Mouse (Mus musculus) ovary, adult 18-20 months (tissue): ENCODE measurements around the gene Irx3.

ENCODE experiments used
- DNase-seq: peaks from one replicate; pipeline ENCODE4 v3.0.0; 2022; ENCODE audit warnings: low spot score, mixed read lengths

Gene Irx3

DNA sequence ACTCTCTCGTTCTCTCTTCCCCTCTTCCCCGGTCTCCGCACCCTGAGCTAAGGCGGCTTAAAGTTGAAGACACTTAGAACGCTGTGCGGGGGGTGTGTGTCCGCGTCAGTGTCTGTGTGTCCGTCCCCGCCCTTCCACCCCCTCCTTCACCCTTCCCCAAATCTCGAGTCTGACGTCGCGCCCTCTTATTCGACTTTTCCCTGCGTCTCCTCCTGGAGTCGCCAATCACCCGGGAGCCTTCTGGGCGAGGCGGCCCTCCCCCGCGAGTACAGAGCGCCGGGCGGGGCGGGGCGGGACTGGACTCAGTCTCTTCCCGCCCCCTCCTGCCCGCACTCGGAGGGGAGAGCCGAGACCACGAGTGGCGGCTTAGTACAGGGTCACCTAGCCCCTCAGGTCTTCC, at the start of gene Irx3:
Gene Irx3, minus strand, starts transcription at position 229 of the 400 bp plus-strand sequence.
- DNase-seq, result peak; percentile 89

DNA sequence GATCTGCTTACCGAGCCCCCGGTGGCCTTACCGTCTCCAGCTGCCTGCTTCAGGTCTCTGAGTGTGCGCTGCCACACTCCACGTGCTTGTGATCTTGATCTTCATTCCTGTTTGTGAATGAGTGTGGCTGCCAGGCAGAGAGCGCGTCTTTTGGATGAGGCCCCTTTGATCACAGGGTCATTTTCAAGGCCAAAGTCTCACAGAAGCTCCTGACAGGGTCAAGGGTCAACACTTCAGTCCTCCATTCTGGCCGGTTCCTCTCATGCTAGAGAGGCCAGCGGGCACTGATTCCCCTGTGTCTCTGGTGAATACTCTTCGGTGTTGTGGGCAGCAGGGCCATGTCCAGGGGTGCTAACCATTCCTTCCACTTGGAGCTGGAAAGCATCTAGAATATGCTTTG, 49.5 kb upstream of the Irx3 start:
- DNase-seq, result no peak

DNA sequence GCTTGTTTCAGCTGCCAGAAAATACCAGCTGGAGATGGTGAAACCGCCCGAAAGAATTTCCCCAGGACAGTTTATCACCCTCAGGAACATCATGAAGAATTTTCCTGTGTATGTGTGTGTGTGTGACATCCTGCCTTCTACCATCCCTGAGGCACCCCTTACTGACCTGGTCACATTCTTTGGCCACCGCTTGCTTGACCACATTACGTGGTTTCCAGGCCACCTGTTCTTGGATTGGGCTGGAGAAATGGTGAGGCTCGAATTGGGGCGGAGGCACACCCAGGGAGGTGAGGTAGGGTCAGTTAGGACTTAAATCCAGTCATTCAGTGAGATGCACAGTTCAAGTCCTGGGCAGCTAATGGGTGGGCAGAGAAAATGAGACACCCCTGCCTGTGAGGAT, 48.1 kb upstream of the Irx3 start:
- no peak for DNase-seq

DNA sequence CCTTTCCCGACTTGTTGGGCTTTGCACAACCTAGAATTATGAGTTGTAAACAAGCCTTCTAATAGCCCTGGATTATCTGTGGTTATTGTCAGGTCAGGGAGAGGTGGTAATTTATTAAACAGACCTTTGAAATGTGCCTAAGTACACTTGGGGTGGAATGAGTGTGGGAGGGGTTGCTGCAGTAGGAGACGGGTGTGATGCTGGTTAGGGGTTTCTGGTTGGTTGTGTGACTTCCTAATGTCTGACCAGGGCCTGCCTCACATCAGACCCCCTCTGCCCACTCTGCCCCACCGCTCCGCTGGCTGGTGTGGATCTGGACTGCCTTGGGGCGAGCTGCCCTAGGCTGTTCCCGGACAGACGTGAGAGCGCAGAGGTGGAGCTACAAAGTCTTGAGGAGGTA, 47.7 kb upstream of the Irx3 start:
- DNase-seq, result no peak

DNA sequence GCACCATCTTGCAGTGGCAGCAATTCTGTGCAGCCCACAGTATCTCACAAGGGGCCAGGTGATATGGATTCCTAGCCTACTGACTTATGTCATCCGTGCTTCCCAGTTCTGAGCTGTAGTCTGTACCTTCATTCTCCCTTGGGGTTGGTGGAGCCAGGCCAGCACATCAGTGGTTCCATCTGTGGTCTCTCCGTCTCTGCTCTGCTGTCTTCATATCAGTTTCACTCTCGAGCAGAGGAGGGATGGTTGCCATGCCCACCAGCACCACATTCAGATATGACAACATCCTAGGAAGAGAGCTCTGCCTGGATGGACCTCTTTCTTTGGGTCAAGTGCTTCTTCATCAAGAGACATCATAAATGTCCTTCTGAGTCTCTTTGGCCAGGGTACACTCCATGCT, 43.8 kb upstream of the Irx3 start:
- no peak for DNase-seq

DNA sequence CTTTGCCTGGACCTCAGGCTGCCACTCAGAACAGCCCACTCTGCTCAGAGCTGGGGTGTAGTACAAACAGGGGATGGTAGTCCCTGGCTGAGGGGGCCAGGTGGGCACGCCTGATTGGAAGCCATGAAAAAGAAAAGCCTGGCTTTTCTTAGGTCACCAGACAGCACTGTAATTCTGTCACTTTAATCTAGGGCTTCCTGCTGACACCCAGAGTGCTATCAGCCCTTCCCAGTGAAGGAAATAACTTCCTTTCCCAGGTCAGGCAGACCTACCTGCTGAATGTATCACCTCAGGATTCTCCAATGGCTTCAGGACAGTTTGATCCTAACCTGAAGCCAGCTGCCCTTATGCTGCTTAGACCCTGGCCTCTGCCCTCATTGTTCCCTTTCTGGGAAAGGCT, 35.3 kb upstream of the Irx3 start:
- DNase-seq, result no peak

DNA sequence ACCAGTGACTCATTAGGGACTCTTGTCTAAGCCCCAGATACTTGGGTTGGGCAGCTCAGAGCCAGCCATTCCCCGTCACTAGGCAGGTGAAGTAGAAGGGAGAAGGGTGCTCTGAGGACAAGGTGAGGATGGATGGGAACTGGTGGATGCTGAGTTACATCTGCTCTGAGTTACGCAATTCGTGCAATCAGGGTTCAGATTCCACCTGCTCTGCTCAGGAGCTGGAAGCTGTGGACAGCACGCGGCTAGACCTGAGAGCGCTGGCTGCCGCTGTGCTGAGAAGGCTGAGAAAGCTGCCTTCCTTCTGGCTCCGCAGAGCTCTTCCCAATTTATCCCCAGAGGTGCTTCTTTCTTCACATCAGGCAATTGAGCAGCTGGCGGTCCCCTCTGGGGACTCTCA, 34.8 kb upstream of the Irx3 start:
- no peak for DNase-seq

DNA sequence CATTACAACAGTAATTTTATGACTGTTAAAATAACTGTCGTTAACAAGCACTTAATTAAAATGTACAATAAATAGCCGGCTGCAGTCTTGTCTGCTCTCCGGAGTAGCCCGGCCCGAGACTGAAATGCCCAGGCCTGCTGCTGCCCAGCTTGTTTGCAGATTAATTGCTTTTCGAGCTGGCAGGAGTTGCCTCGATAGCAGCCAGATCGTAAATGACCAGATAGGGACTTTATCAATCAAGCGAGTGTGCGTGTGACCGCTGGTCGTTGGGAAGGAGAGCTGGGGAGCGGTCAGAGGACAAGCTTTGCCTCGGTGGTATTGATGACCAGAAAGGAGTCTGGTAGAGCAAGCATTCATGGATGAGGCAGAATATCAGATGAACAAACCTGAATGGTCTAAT, 25.8 kb upstream of the Irx3 start:
- no peak for DNase-seq

DNA sequence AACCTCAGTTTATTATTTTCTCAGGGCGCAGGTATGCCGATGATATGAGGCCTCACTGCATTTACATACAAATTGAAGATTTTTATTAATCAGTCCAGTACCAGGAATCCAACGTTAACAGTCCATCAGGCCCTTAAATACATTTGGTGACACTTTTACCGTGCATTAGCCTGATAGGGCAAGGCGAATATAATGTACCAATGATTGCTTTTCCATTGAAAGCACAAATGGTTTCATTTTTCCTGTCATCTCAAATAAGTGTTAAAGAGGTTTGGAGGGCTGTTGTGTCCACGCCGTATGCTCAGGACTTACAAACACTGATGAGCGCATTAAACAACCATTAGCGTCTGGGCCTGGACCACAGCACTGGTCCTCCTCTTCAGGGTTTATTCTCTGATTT, 25.3 kb upstream of the Irx3 start:
- DNase-seq, result no peak

DNA sequence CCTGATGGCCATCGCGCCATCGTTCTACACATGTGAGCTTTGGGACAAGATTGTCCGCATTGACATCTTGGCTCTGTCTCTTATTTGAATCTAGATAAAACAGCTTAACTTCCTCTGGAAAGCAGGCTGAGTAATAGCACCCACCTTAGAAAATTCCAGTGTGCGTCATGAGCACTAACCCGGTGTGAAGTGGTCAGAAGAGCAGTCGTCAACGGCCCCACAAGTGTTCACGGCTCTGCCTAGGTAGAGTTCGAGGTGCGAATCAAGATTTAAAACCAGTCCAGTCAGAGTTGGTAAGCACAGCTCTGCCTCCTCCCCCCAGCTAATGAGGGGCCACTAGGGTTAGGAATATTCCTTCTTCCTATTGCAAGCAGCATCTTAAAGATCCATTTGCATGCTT, 21.5 kb upstream of the Irx3 start:
- no peak for DNase-seq

DNA sequence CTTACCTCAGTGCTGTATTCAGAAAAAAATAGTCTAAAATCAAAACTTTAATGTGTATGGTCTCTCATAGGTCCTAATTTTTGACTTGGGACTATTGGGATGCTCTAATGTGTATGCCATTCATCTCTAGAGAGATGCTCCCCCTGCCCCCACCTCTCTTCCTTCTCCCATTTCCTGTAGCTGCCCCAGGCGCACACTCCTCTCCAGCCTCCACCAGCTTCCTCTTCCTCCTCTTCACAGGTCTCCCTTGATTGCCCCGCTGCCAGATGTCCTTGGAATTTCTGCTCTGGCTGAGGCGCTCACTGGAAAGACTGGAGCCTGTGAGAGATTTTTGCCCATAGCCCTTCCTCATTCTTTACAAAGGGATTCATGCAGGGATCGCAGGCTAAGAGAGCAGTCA, 20.9 kb upstream of the Irx3 start:
- no peak for DNase-seq

DNA sequence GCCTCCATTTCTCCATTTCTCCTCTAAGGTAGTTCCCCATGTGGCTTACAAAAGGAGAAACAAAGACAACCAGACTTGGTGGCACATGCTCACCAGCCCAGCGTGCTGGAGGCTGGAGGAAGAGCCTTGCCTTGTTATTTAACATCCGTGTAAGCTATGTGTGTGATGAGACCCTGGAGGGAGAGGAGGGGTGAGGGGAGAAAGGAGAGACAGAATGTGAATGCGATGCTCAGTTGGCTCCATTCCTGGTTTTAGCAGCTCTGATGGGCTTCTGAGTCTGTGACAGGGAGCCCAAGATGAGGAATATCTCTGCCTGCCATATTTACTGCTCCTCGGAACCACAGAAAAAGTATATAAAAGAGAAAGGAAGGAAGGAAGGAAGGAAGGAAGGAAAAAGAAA, 20.1 kb upstream of the Irx3 start:
- DNase-seq, result no peak

DNA sequence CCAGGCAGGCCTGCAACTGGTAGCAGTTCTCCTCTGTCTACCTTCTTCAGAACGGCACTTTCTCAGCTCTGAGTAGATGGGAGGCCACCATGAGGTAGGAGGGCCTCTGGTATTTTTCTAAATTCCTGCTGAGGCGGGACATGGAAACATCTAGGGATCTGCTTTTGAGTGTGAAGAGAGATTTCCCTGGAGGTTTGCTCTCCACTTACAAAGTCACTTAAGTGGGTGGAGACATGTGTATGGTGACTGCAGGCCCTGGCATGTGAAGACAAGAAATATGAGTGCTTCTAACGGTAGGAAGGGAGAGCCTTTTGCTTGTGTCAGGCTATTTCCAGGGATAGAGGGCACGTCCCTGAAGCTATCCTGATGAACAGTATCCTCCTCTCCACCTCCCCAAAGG, 17.9 kb upstream of the Irx3 start:
- DNase-seq, result no peak

DNA sequence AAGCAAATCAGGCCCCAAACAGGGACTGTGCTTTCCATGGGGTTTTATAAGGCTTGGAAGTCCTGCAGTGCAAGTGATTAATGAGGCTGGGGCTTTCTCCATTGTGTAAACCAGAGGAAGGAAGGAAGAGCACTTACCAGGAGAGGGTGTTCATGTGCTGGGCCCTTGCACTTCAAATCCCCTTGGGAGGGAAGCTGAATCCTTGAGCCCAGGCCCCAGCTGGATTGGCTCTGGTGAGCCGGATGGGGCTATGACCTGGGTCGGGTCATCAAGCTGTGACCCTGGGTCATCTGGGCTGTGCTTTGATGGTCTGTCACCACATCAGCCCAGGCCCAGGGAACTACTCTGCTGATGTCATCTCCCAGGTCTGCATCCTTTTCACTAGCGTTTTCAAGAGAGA, 16.9 kb upstream of the Irx3 start:
- no peak for DNase-seq

DNA sequence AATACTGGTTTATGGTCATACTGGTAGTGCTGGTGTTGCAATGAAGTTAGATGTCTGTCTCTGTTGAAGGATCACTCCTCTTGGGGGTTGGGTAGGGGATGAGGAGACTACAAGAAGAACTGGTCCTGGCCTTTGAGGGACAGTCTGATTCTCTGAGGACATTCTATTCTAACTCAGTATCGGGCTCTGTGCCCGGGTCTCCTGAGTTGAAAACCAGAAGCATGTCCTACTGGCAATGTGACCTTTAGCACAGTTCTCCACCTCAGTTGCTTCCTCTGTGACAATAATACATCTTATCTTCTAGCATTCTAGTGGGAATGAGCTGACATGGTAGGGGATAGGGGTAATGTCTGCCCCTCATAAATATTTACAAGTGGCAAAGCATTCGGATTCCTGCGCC, 12.2 kb upstream of the Irx3 start:
- no peak for DNase-seq

DNA sequence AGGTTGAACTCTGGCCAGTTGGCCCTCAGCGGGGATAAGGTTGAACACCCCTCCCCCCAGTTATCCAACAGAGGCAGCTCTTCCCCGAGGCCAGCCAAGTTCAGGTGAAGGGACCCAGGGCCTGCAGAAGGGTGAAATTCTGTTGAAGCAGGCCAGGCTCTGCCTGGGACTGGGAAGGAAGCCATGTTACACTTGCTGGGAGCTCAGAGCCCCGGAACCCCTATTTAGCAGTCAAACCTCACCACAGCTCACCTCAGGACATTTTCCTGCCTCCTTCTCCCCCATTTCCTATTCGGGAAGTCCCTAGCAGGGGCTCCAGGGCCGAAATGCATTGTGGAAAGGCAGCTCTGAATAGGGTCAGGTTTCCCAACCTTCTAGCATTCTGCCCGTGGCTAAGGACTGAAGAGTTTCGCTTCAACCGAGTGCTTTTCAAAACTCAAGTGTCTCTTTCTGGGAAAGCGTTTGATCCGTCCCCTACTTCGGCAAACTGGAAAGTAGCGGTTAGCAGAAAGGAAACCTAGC, 4.9 kb upstream of the Irx3 start:
- no peak for DNase-seq

DNA sequence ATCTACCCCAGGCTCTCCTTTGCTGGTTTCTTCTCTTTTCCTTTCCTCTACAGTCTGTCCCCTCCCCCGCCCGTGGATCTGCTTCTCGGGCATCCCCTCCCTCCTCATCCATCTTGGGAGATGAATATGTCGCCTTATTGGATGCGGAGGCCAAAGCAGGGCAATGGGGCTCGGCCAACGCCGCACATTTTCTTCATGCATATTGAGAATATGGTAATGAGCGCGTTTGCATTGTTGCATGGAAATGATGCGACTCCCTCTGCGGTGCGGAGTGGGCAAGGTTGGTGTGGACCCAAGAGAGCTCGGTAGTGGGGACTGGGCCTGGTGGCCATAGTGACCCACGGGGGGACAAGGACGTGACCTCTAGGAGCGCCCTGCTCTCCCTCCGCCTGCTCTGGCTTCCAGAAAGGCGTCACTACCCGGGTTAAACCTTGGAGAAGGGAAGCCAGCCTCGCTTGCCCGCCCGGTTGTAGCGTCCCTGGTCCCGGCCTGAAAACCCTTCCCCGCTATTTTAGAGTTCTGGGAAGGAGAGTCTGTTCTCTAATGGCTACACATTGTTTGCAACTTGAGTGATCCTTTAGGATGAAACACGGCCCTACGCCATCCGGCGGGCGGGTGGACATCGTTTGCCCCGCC, 4.3 kb upstream of the Irx3 start:
- DNase-seq, result no peak

DNA sequence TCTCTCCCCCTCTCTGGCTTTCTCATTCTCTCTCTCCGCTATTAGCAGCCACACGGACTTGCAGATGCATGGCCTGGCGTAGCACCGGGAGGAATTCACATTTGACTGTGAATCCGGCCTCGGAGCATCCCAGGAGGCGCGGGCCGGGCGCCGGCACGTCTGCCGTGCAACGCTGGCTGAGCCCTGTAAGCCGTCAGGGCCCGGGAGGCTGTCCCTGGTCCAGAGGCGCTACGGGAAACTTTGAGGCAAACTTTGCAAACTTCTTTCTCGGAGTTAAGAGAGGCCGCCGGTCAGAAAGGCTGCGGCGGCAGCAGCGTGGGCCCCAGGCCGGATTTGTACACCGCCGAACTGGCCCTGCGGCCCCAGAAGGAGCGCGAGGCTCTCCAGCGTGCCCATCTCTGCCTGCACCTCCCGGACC, 3.4 kb upstream of the Irx3 start:
- no peak for DNase-seq

DNA sequence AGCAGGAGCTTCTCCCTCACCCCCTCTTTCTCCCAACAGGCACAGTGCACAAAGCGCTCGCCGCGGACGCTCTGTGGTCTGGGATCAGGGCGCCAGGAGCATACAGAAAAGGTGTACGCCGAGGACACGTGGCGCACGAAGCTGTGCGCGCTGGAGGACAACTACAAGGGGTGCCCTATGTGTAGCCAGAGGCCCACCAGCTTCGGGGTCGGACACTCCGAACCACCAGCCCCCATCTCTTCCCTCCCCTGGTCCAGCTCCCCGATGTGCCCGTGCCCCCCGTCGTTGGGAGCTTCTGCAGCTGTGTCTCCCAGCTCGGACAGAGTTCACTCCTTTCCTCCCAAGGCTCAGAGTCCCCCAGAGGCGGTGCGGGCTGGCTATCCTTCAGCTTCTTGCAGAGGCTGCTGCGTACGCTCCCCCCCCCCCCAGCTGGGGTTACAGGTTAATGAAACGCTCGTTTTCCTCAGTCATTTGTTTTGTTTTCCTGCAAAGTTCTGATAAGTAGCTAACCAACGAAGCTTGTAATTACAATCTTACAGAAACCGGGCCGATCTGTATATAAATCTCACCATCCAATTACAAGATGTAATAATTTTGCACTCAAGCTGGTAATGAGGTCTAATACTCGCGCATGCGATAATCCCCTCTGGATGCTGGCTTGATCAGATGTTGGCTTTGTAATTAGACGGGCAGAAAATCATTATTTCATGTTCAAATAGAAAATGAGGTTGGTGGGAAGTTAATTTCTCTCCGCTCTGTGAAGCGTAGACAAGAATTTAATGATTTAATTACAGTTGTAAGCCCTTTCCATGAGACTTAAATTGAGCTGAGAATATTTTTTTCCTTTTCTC, 2.8 kb upstream of the Irx3 start:
- DNase-seq, result no peak

DNA sequence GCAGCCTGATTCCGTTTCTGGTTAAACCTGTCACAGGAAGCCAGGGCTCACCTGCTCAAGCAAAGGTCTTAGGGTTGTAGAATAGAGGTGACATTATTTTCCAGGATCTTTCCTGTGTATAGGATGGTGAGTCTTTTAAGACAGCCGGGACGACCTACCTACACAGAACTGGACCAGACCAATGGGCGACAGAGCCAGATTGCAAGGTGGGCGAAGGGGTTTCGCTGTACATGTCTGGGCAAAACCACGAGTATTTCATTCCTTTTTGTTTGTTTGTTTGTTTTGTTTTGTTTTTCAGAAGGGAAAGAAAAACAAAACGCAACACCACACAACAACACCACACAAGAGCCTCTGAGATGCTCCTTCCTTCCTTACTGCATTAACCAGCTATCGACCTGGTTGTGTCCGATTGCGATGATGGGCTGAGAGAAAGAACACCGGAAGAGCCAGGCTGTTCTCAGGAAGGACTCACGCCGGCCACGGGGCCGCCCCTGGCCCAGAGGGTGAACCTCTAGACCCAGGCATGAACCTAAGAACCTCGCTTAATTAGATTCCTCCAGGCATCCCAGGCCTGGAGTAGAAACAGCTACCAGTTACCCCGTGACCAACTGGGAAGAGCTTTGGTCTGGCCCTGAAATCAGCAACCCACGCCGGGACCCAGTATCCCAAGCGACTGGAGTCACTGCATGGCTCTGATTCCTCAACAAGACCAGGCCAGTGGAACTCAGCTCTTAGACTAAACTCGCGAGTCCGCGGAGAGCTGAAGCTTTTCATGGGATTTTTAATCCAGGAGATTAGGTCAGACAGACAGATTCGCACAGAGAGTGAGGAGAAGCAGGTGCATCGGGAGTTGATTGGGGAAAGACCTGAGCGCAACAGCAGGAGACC, 1.9 kb upstream of the Irx3 start:
- no peak for DNase-seq

DNA sequence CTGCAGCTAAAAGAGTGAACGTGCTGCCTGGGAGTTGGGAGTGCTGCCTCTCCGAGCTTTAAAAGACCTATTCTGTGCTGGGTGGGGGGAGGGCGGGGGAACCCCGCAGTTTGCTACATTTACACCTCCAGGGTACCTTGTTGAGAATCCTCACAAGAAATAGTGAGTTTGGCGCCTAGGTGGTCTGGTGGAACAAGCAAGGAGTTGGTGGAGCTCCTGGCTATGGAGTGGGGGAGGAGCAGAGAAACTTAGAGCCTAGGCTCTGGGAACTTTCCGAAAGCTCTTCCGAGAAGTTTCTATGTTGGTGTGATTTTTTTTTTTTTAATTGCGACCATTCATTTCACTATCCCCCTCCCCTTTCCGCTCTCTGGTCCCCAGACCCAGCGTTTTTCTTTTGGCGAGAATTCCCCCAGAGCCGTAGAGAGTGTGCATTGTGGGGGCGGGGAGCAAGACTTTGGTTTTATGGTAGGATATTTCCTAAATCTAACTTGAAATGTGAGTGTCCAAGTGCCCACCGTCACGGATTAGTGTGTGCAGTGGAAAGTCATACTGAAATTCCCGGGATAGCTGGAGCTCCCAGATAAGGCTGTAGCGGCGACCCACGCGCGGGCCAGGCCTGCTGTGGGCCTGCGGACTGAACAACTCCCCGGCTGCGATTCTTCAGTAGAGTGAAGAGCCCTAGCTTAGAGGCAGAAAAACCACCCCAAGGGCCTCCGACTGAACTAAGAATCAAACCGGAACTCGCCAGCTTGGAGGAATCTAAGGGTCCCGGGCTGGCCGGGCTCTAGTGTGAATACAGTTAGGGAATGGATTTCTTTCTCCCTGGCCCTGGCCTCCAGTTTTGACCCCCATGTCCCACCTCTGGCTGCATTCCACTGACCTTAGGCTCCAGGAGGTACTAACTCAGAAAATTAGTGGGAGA, 795 bp upstream of the Irx3 start:
- no peak for DNase-seq
